Mouse (Mus musculus): Measurements from ENCODE around the gene Sptbn4. TPM values are rescaled to one million over a fixed set of nuclear protein-coding genes. Genes with fewer than 3 reads are reported as not detected.
A peak's percentile ranks its signal among the peaks of the same experiment; 100 is the strongest.

Gene Sptbn4
- polyA plus RNA-seq, 1 experiment from 2014 or later: 1.00 TPM

DNA sequence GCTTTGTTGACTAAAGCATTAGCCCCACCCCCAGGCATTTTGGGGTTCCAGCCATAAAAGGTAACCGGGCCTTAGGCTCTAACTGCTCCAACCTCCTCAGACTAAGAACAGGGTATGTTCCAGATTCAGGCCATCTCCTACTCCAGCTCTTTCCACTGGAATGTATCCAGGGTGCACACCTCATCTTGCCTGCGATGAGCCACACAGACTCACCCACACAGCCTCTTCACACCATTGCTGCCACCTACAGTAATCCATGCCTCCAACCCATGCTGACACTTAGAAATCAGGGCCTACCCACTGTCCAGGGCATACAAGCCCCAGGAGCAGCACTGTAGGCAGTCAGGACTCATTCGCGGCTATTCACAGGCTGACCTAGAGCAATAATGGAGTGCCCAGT, 108.4 kb downstream of the Sptbn4 start:
- WGBS: 74% methylated on average over 4 of the region's 4 CpGs
- H3K9ac ChIP-seq (replicated peaks; ENCODE audit: low read depth, low read length): no peak overlapping the region

DNA sequence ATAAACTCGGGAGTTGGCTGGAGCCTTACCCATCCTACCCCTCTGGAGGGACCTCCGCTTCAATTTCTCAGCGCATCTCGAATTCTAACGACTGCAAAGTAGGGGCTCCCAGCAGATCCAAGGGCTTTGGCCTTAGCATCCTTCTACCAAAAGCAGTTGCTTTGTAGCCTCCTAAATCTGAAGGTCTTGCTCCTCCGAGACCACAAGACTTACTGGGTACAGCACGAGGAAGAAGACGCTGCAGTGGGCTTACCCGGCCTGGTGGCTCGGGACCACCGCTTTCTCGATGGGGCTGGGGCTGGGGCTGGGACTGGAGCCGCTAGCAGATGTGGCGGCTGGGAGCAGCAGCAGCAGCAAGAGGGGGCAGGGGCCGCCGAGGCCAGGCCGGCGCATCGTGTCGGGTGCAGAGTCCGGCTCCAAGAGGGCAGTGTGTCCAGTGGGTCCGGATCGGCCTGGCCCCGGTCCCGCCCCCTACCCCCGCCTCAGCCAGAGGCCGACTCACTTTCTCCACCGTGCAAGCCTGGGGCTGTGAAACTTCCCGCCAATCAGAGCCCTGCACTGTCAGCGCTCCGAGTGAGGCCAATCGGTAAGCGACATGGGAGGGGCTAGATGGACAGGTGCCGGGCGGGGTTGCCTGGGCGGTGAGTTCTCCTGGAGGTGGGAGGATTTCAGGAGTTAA, 110.2 kb downstream of the Sptbn4 start, which contains the start of gene Ltbp4:
Ltbp4 (minus strand) TSS at position 518 of the 679 bp plus-strand sequence.
- Histone ChIP-seq H3K27ac (ENCODE audit: low read length) (peak within 1 kb of the TSS; percentile 63; the same call in 1 of the 2 replicates), H3K27me3 (ENCODE audit: control insufficient read depth, insufficient read depth, low read length) (peaks cover 3% of the 10 kb centered on the region; the same call in 1 of the 2 replicates), H3K4me1 (ENCODE audit: control insufficient read depth, insufficient read depth, low read length) (peaks cover 25% of the 10 kb centered on the region; the same call in 1 of the 2 replicates), H3K36me3 (ENCODE audit: control insufficient read depth, insufficient read depth, low read length) (no peaks in the 10 kb centered on the region; the same call in none of the 2 replicates), H3K4me3 (ENCODE audit: low read depth, low read length) (peak within 1 kb of the TSS; percentile 39), H3K9me3 (ENCODE audit: control insufficient read depth, low read depth, low read length) (no peaks in the 10 kb centered on the region), H3K9ac (replicated peaks; ENCODE audit: low read depth, low read length) (peak within 1 kb of the TSS; percentile 33; the same call in 1 of the 2 replicates), H3K4me2 (replicated peaks; ENCODE audit: low read depth, low read length) (peak within 1 kb of the TSS; percentile 75)
- peak; percentile 56 for ATAC-seq (ENCODE audit: insufficient number of reproducible peaks, insufficient read depth, low FRiP score, low read depth)
- WGBS: 1% methylated on average over 35 of the region's 36 CpGs

More for the DNA sequence above, 108.4 kb downstream of the Sptbn4 start:
- peaks cover 18% of the 10 kb centered on the region; the same call in 1 of the 2 replicates for H3K4me1 ChIP-seq (ENCODE audit: control insufficient read depth, insufficient read depth, low read length)
- no peak overlapping the region for H3K27ac ChIP-seq (ENCODE audit: low read length)
- peaks cover 3% of the 10 kb centered on the region; the same call in 1 of the 2 replicates for H3K27me3 ChIP-seq (ENCODE audit: control insufficient read depth, insufficient read depth, low read length)
- H3K36me3 ChIP-seq (ENCODE audit: control insufficient read depth, insufficient read depth, low read length): no peaks in the 10 kb centered on the region; the same call in none of the 2 replicates
- no peak for ATAC-seq (ENCODE audit: insufficient number of reproducible peaks, insufficient read depth, low FRiP score, low read depth)
- H3K9me3 ChIP-seq (ENCODE audit: control insufficient read depth, low read depth, low read length): no peaks in the 10 kb centered on the region
- H3K4me3 ChIP-seq (ENCODE audit: low read depth, low read length): no peak overlapping the region
- H3K4me2 ChIP-seq (replicated peaks; ENCODE audit: low read depth, low read length): no peak overlapping the region

DNA sequence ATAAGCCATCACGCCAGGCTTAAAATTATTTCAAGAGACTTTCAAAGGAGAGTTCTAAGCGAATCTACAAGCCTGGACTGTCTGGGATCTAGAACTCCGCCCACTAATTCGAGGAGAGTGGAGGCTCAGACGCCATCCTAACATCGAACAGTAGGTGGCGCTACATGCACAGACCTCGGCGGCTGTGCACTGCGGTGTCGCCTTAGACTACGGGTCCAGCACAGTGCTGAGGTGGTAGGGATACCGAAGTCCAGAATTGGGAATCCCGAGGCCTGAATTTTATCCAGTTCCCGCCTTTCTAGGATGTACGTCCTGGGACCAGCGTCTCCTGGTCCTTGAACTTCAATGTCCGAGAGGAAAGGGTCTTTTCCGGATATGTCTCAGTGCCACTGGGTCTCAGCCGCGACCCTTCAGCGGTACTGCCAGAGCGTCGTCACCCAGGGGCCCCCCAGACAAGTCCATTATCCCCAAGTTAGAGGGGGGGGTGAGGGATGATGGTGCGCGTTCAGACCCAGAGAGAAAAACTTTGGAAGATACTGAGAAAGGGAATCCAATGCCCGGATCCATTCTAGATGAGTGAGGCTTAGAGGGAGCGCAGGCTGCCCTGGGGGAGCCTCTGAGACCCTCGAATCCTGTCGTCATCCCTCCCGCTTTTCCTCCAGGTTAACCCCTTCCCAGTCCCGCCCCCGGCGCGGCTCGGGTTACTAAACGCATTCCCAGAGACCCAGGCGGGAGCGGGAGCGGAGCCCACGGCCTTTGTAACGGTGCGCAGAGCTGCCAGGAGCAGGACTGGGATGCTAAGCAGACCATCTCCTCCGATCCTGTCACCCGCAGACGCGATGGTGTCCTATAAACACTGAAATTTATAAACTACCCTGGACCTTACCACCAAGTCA, 111.3 kb downstream of the Sptbn4 start:
- Histone ChIP-seq H3K4me3 (ENCODE audit: low read depth, low read length) (peak overlapping the region; percentile 39), H3K4me2 (replicated peaks; ENCODE audit: low read depth, low read length) (peak overlapping the region; percentile 75), H3K9me3 (ENCODE audit: control insufficient read depth, low read depth, low read length) (no peaks in the 10 kb centered on the region), H3K27me3 (ENCODE audit: control insufficient read depth, insufficient read depth, low read length) (peaks cover 3% of the 10 kb centered on the region; the same call in 1 of the 2 replicates), H3K4me1 (ENCODE audit: control insufficient read depth, insufficient read depth, low read length) (peaks cover 25% of the 10 kb centered on the region; the same call in 1 of the 2 replicates), H3K36me3 (ENCODE audit: control insufficient read depth, insufficient read depth, low read length) (no peaks in the 10 kb centered on the region), H3K27ac (ENCODE audit: low read length) (peak overlapping the region; percentile 63), H3K9ac (replicated peaks; ENCODE audit: low read depth, low read length) (0 out of 2 replicates have a peak overlapping the region, but pooled peaks have one; percentile 0)
- ATAC-seq (ENCODE audit: insufficient number of reproducible peaks, insufficient read depth, low FRiP score, low read depth): peak; percentile 71
- under 1% methylated on average over 47 of the region's 47 CpGs for WGBS

DNA sequence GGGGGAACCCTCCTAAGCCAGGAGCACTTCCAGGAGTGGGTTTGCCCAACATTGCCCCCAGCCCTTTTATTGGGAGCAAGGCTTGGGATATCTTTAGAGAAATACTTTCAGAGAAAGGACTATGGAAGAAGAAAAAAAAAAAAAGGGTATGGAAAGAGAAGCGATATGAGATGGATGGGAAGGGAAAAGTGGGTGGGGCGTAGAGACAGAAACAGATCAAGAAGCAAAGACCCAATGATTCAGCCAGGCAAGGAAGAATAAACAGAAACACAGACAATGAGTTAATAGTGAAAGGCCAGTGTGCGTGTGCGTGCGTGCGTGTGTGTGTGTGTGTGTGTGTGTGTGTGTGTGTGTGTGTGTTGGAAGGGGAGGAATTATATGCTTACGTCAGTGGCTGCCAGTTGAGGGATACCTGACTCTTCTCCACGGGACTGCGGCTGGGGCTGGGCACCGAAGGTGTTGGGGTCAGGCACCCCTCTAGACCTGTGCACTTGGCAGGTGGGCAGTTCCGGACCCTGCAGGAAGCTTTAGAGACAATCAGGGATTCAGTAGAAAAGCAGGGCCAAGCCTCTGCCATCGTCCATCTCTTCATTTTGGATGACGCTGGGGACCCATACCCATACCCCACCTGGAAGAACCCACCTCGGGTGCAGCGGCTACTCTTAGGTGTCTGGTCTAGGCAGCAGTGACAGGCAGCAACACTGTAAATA, 112.3 kb downstream of the Sptbn4 start:
- ATAC-seq (ENCODE audit: insufficient number of reproducible peaks, insufficient read depth, low FRiP score, low read depth): no peak
- Histone ChIP-seq H3K27ac (ENCODE audit: low read length) (0 out of 2 replicates have a peak overlapping the region, but pooled peaks have one; percentile 40), H3K9me3 (ENCODE audit: control insufficient read depth, low read depth, low read length) (no peaks in the 10 kb centered on the region), H3K4me3 (ENCODE audit: low read depth, low read length) (peak overlapping the region; percentile 79; the same call in 1 of the 2 replicates), H3K9ac (replicated peaks; ENCODE audit: low read depth, low read length) (no peak overlapping the region), H3K4me2 (replicated peaks; ENCODE audit: low read depth, low read length) (peak overlapping the region; percentile 83; the same call in 1 of the 2 replicates), H3K36me3 (ENCODE audit: control insufficient read depth, insufficient read depth, low read length) (no peaks in the 10 kb centered on the region), H3K27me3 (ENCODE audit: control insufficient read depth, insufficient read depth, low read length) (peaks cover 3% of the 10 kb centered on the region; the same call in 1 of the 2 replicates), H3K4me1 (ENCODE audit: control insufficient read depth, insufficient read depth, low read length) (peaks cover 29% of the 10 kb centered on the region; the same call in 1 of the 2 replicates)
- WGBS: 41% methylated on average over 15 of the region's 15 CpGs

DNA sequence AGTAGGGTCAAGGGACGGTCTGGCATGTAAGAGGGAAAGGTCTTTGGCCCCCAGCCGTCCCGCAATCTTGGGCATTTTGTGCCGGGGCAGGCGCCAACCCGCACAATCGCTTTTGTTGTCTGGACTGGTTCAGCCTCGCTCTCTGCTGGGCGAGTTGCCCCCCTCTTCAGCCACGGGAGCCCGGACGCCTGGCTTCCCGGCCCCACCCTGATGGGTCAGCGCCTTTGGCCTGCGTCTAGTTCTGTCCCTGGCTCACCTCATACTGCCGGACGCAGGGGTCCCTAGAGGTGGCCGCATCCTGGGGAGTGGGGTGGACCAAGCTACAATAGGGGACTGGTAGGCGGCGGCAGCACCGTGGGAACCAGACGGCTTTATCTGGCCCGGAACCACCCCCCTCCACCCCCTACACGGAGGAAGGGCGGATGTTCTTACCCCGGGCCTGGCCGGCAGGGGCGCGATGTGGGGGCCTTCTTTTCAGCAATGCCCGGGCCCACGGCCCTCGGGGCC, 113.0 kb downstream of the Sptbn4 start:
- peaks cover 3% of the 10 kb centered on the region; the same call in 1 of the 2 replicates for H3K27me3 ChIP-seq (ENCODE audit: control insufficient read depth, insufficient read depth, low read length)
- 0 out of 2 replicates have a peak overlapping the region, but pooled peaks have one; percentile 40 for H3K27ac ChIP-seq (ENCODE audit: low read length)
- peaks cover 36% of the 10 kb centered on the region; the same call in 1 of the 2 replicates for H3K4me1 ChIP-seq (ENCODE audit: control insufficient read depth, insufficient read depth, low read length)
- 9% methylated on average over 32 of the region's 32 CpGs for WGBS
- no peaks in the 10 kb centered on the region for H3K36me3 ChIP-seq (ENCODE audit: control insufficient read depth, insufficient read depth, low read length)
- no peaks in the 10 kb centered on the region for H3K9me3 ChIP-seq (ENCODE audit: control insufficient read depth, low read depth, low read length)
- H3K4me2 ChIP-seq (replicated peaks; ENCODE audit: low read depth, low read length): peak overlapping the region; percentile 83
- no peak overlapping the region for H3K9ac ChIP-seq (replicated peaks; ENCODE audit: low read depth, low read length)
- H3K4me3 ChIP-seq (ENCODE audit: low read depth, low read length): peak overlapping the region; percentile 79
- ATAC-seq (ENCODE audit: insufficient number of reproducible peaks, insufficient read depth, low FRiP score, low read depth): no peak

DNA sequence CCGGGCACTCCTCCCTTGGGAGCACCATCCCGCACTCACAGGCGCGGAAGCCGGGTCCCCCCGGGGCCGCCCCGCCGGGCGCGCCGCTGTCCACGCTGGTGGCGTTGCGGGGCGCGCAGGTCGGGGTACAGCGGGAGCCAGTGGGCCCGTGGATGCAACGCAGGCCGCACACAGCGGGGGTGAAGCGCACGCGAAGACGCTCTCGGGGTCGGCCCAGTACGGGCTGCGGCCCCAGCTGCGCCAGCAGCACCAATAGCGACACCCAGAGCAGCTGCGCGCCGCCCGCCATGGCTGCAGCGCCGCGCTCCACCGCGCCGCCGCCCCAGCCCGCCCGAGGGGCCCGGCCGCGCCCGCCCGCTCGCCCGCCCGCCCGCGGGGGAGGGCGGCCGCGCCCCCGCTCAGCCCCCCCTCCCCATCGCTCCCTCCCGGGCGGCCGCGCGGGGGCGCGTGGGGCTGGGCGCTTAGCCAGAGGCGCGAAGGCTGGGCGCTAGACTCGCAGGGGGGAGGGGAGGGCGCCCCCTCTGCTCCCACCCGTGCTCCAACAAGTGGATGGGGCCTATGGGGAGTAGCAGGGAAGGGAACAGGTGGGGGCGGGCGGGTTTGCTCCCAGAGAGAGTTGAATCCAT, 114.1 kb downstream of the Sptbn4 start:
- Histone ChIP-seq H3K36me3 (ENCODE audit: control insufficient read depth, insufficient read depth, low read length) (0 out of 2 replicates have a peak, but pooled peaks cover 2% of the 10 kb centered on the region), H3K4me3 (ENCODE audit: low read depth, low read length) (peak overlapping the region; percentile 79), H3K9me3 (ENCODE audit: control insufficient read depth, low read depth, low read length) (no peaks in the 10 kb centered on the region), H3K27me3 (ENCODE audit: control insufficient read depth, insufficient read depth, low read length) (peaks cover 3% of the 10 kb centered on the region; the same call in 1 of the 2 replicates), H3K4me1 (ENCODE audit: control insufficient read depth, insufficient read depth, low read length) (peaks cover 40% of the 10 kb centered on the region), H3K9ac (replicated peaks; ENCODE audit: low read depth, low read length) (peak overlapping the region; percentile 93), H3K4me2 (replicated peaks; ENCODE audit: low read depth, low read length) (peak overlapping the region; percentile 83), H3K27ac (ENCODE audit: low read length) (peak overlapping the region; percentile 98)
- 1% methylated on average over 58 of the region's 77 CpGs for WGBS
- no peak for ATAC-seq (ENCODE audit: insufficient number of reproducible peaks, insufficient read depth, low FRiP score, low read depth)

DNA sequence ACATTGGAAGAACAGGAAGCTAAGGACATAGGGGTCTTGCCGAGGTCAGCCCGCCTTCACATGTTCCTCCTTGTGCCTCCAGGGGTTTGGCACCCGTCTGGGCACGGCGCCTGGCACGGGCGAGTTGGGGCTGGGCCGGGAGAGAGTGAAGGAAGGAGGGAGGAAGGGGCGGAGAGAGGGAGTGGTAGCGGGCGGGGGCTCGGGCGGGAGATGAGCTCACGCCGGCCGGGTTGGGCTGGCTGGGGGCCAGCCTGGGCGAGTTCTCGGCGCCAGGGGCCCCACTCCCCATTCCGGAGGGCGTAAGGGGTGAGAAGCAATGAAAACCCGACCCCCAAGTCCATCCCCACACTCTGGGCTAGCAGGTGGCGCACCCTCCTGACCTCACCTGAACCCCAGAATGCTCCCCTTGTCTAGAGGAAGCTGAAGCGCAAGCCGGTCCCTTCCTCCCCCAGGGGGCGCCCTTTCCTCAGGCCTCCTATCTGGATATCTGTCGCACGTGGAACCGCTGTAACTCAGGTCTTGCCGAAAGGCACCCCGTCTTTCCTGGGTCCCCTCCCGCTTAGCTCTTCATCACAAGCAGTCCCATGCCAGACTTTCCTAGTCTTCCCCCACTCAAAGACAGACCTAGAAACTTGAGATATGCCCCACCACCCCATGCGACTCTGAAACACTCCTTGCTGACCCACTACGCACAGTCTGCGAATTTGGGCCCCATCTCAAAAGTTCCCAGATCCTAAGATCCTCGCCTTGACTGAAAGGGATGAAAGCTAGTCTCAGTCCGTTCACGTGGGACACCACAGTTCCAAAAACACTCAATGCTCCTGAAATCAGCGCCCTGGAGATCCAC, 114.9 kb downstream of the Sptbn4 start:
- peaks cover 10% of the 10 kb centered on the region; the same call in 1 of the 2 replicates for H3K36me3 ChIP-seq (ENCODE audit: control insufficient read depth, insufficient read depth, low read length)
- peak; percentile 12 for ATAC-seq (ENCODE audit: insufficient number of reproducible peaks, insufficient read depth, low FRiP score, low read depth)
- H3K27ac ChIP-seq (ENCODE audit: low read length): peak overlapping the region; percentile 98
- H3K9ac ChIP-seq (replicated peaks; ENCODE audit: low read depth, low read length): peak overlapping the region; percentile 93
- no peaks in the 10 kb centered on the region for H3K9me3 ChIP-seq (ENCODE audit: control insufficient read depth, low read depth, low read length)
- H3K4me2 ChIP-seq (replicated peaks; ENCODE audit: low read depth, low read length): peak overlapping the region; percentile 83
- no peaks in the 10 kb centered on the region for H3K27me3 ChIP-seq (ENCODE audit: control insufficient read depth, insufficient read depth, low read length)
- WGBS: under 1% methylated on average over 39 of the region's 39 CpGs
- H3K4me3 ChIP-seq (ENCODE audit: low read depth, low read length): peak overlapping the region; percentile 79
- H3K4me1 ChIP-seq (ENCODE audit: control insufficient read depth, insufficient read depth, low read length): peaks cover 40% of the 10 kb centered on the region
